Mouse (Mus musculus) left cerebral cortex, adult 8-10 months (tissue): Measurements from ENCODE around the gene Olfr718-ps1. TPM values are rescaled to one million over a fixed set of nuclear protein-coding genes. Genes with fewer than 3 reads are reported as not detected.

Experiments used
- DNase-seq, 2 experiments: peaks; one replicate each; pipeline ENCODE4 v3.0.0; 2022; ENCODE audit warnings: low spot score in 2 of 2
- microRNA-seq, 2 experiments: library from miRNA; unstranded; fragments of <30 nt; microRNA quantifications; one replicate each; pipeline ENCODE4 v1.2.0; 2022
- total RNA-seq, 4 experiments: library from RNA; stranded (reverse); gene quantifications; 2 replicates each; pipeline ENCODE4 v1.2.4; 2022

Gene Olfr718-ps1
- total RNA-seq, 4 experiments from 2014 or later, result 0.07 to 0.21 (median 0.14) TPM

DNA sequence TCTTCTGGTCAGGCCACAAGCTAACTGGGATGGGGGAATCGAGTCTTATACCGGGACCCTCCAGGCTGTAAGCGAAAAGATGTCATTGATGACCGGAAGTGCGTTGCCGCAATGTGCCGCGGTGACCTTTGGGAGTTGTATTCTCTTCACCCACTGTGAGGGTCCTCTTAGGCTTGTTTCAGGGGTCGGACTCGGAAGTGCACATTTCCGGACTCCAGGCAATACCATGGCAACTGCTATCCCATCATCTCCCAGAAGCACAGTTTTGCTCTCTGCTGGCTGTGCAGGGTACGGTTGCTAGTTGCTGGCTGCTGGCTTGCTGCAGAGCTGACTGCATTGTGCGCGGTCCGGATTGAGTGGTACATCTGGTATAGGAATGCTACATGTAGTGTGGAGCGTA, 18.3 kb downstream of the Olfr718-ps1 start:
- DNase-seq, result no peak

DNA sequence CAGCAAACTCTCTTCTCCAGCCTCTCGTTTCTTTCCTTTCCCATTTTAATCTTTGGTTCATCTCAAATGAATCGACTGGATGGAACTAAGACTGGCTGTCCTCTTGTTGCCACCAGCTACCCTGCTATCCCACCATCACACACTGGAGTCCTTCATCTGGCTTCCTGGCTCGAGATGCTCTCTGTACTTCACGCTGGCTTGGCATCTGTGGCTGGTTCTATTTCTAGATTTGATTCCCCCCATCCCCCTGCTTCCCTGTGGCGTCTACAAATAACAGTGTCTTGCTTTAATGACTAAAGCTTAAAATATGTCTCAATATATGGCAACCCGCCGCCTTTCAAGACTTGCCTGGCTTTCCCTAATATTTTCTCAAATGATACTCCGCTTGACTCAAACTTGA, 19.5 kb downstream of the Olfr718-ps1 start:
- no peak for DNase-seq

DNA sequence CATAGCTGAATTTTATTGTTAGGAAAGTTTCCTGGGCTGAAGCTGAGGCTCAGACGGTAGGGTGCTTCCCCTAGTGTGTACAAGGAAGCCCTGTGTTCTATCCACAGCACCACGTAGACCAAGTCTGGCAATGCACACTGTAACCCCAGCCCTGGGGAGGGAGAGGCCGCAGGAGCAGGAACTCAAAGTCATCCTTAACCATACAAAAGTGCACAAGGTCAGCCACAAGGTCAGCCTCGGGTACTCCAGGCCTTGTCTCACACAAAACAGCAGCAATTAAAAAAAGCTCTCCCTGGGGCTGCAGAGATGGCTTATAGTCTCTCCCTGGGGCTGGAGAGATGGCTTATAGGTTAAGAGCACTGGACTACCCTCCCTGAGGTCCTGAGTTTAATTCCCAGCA, 20.5 kb downstream of the Olfr718-ps1 start:
- DNase-seq, result no peak

DNA sequence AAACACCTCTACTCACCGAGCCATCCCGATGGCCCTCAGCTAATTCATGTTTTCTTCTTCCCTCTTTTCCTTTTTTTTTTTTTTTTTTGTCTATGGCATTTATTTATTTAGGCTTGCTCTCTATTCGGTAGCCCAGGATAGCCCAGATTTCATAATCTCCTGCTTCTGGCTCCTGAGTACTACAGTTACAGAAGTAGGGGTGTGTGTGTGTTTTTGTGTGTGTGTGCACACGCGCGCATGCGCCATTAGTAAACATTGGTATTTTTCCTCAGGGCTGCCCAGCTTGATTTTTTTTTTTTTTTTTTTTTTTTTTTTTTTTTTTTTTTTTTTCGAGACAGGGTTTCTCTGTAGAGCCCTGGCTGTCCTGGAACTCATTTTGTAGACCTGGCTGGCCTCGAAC, 21.3 kb downstream of the Olfr718-ps1 start:
- no peak for DNase-seq

DNA sequence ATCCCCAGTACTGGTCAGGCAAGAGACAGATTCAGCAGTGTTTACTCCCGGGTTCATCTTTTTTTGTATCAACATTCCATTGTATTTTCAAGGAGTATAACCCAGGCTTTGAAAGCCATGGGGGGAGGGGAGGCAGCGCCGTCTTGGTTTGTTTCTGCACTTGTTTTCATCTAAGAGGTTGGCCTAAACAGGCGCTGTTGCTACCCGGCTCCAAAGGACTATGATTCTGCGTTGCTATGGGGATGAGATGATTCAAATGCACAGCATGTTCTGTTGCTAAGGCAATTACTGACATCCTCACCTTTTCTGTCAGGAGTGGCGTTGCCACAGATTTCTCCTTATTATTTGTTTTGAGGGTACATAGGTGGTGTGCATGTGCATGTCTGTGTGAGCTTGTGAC, 21.8 kb downstream of the Olfr718-ps1 start:
- DNase-seq, result peak; percentile 35 to 52

DNA sequence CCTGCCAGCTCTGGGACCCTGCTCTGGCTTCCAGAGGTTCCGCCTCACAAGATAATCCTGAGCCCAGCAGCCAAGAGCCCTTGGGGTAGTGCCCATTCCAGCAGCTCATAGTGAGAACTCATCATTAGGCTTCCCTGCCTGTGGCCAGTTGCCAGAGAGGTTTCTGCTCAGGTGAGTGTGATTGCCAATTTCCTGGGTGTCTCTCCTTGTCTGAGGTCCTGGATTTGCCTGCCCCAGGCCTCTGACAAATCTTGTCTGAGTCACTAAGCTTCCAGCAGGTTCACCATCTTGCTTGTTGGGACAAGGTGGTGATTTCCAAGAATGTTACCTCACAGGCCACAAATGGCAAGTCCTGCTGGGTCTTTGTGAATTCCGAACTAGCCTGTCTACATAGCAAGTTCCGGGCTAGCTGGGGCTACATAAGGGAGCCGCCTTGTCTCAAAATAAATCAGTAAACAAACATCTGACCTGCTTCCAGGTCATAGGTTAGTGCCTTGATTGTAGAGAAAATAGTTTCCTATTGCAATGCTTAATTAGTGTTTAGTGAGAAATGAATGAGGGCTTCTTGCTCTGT, 22.5 kb downstream of the Olfr718-ps1 start:
- no peak for DNase-seq

DNA sequence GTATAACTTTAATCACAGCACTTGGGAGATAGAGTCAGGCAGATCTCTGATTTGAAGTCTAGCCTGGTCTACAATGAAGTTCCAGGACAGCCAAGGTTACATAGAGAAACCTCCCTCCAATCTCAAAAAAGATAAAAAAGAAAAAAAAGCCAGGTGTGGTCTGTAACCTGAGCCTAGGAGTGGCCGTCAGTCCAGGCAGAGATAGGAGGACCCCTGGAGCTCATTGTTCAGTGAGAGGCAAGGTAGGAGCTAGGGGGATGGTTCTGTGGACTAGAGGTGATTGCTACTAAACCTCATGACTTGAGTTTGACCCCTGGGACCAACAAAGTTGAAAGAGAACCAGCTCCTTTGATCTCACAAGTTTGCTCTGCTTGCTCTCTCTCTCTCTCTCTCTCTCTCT, 24.7 kb downstream of the Olfr718-ps1 start:
- DNase-seq, result no peak

DNA sequence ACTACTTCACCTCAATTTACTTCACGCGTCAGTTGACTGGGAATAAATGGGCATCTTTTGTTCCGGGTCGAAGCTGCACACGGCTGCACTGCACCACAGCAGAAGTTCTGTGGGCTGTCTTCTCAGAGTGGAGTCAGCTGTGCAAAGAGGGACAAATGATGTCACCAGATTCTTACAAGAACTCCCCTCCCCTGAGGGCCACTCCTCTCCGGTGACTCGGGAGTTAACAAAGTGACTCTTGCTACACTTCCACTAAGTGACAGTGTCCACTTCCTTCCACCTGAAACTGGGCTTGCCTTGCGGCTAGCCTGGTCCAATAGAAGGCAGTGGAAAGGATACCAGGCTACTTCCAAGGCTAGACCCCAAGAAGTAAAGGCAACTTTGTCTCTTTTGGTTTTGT, 25.3 kb downstream of the Olfr718-ps1 start:
- no peak for DNase-seq

DNA sequence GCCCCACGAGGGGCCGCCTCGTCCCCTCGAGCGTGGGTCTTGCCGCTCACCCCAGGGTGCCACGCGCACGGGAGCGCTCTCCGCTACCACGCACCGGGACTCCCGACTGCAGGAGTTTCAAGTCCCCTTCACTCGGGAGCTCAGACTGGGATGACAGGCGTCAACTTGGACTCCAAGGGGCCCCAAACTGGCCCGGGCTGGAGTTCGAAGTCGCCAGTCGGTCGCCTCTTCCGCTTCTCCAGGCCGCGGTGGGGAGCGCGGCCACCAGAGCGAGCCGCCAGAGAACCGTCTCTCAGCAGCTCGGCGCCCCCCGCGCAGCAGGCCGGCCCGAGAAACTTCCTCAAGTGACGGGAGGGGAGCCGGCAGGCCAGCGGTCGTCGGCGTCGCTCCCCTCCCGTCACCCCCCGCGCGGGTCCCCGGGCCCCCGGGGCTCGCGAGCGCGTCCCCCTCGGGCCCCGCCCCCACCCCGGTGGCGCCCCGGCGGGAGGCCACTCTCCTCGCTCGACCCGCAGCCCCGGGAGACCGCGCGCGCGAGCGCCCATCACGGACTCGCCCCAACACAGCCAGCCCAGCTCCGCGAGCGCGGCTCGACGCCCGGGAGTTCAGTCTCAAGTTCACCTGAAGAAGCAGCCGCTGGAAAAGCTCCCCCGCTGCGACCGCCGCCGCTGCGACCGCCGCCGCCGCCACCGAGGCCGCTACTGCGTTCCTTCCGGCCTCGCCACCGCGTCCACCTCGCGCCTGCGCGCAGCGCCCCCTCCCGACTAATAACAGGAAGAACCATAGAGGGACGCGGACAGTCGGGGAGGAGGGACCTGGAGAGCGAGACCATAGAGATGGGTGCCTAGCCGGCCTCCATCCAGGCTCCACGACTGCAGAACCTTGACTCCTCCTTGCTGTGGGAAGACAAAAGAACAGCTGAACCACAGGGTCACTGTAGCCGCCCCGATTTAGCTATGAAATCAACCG, 34.8 kb downstream of the Olfr718-ps1 start, which contains the start of gene Rnf216:
TSS of gene Rnf216 (minus strand) at position 714 of the 966 bp plus-strand sequence.
- DNase-seq, result peak; percentile 85 to 91

DNA sequence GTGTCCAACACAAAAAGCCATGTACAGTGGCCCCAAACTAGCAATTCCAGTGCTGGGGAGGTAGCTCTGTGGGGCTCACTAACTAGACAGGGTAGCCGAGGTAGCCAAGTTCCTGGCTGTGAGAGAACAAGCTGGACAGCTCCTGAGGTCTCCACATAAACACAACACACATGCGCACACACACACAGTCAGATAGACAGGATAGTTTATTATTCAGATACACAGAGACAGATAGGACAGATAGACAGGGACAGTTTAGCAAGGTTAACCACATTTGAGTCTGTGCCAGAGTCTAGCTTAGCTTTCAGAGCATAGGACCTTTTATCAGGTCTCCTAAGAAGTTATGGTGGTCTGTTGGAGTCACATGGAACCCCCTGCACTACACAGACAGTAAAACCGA, 40.5 kb downstream of the Olfr718-ps1 start:
- DNase-seq, result no peak

DNA sequence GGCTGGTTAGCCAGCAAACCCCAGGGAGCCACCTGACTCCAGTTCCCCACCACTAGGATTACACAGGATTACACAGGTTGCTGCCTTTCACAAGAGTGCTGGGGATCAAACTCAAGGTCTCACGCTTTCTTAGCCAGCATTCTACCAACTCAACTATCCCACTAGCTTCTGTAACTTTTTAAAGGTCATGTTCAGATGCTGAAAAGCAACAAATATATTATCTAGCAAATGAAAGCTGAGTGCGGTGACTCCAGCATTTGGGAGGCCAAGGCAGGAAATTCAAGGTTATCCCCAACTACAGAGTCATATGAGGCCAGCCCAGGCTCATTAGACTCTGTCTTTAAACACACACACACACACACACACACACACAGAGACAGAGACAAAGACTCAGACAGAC, 44.1 kb downstream of the Olfr718-ps1 start:
- no peak for DNase-seq

DNA sequence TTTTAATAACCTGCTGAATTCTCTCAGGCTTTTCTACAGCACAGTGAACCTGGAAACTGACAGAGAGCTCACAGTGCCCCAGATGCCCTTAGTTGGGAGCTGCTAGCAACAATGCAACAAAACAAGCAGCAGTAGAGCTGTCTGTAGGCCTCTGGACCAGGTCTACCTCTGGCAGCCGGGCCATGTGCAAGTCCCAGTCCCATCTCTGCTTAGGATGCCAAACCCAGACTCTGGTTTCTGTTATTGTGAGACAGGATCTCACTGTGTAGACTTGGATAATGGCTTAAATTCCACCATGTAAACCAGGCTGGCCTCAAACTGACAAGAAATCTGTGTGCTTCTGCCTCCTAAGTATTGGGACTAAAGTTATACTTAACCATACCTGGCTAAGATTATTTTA, 45.8 kb downstream of the Olfr718-ps1 start:
- no peak for DNase-seq

DNA sequence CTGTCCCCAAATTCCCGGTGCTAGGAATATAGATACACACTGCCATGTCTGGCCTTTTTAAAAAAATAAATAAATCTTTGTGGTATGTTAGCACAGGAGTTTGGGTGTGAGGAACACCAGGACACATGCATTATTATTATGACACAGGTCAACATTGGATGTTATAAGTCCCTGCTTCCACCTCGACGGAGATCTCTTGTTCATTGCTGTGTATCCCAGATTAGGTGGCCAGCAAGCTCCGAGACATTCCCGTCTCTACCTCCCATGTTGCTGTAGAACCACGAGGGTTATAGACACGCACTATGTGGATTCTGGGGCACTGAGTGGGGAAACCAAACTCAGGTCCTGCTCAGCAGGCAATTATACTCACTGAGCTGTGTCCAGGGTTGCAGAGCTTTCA, 52.1 kb downstream of the Olfr718-ps1 start:
- no peak for DNase-seq

DNA sequence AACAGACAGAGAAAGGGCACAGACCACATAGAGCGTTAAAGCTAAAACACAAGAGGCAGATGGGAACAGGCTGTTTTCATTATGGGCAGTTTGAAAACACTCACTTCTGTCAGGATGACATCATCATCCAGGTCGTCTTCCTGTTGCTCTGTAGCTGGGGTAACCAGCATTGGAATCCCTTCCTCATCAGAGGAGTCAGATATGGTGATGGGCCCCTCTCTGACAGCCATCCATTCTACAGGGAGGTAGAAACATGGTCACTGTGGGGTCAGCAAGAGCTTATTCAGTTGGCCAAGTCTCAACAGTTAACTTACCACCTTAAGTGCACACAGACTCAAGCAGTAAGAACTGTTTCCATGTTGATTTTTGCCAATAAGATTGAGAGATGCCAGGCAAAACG, 54.5 kb downstream of the Olfr718-ps1 start:
- DNase-seq, result no peak

DNA sequence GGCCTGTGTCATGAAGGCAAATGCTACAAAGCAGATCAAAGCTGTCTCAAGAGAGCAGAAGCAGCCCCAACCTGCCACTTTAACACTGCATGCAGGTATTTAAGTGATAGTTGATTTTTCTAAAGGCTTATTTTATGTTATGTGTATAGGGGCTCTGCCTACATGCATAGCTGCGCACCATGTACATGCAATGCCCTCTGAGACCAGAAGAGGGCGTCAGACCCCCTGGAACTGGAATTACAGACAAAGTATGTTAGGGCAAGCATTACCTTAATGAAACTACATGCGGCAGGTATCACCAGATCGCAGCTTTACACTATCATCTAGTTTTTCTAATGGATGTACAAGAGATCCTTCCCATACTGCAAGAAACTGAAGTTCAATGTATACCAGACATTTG, 62.5 kb downstream of the Olfr718-ps1 start:
- DNase-seq, result no peak

Small RNA genes within 50 kb of the gene (microRNA-seq; reads per million reads assigned to microRNA genes)
- 0 reads per million in 2 experiments for gene Gm44405

Other genes starting within 250 kb of the Olfr718-ps1 start
- gene Actb, start 240.8 kb downstream of the Olfr718-ps1 start, total RNA-seq, result 1,000 to 10,000 TPM; 2,552 to 2,721 (median 2,651) TPM
- 100 to 1,000 TPM; 218 to 276 (median 259) TPM for gene Fscn1, start 187.2 kb downstream of the Olfr718-ps1 start, total RNA-seq
- gene Rnf216, start 34.6 kb downstream of the Olfr718-ps1 start, total RNA-seq, result 10 to 100 TPM; 42.4 to 47.3 (median 45.2) TPM
- 10 to 100 TPM; 12.0 to 15.0 (median 13.5) TPM for gene Rbak, start 33.2 kb upstream of the Olfr718-ps1 start, total RNA-seq
- not detected for gene Spdye4b, start 33.4 kb upstream of the Olfr718-ps1 start, total RNA-seq
- not detected for gene Spdye4a, start 79.3 kb upstream of the Olfr718-ps1 start, total RNA-seq
- gene Zfp12, start 87.6 kb upstream of the Olfr718-ps1 start, total RNA-seq, result 10 to 100 TPM; 26.9 to 31.8 (median 31.4) TPM
- gene Zfp316, start 122.4 kb upstream of the Olfr718-ps1 start, total RNA-seq, result 10 to 100 TPM; 24.1 to 26.8 (median 24.5) TPM
- gene Zfp853, start 146.0 kb upstream of the Olfr718-ps1 start, total RNA-seq, result 1 to 10 TPM; 4.0 to 4.7 (median 4.3) TPM
- 10 to 100 TPM; 21.7 to 24.7 (median 23.3) TPM for gene E130309D02Rik, start 167.8 kb upstream of the Olfr718-ps1 start, total RNA-seq
- gene Zdhhc4, start 181.7 kb upstream of the Olfr718-ps1 start, total RNA-seq, result 10 to 100 TPM; 43.1 to 44.4 (median 44.0) TPM
- 1 to 10 TPM; 3.1 to 4.6 (median 3.6) TPM for gene Grid2ip, start 209.8 kb upstream of the Olfr718-ps1 start, total RNA-seq